Comparison of ENCODE assay signal across 8 mouse cellular contexts in genomic region chr6:99521038-99521640, GRCm38 (mm10). TPM values are rescaled to one million over a fixed set of nuclear protein-coding genes. Genes with fewer than 3 reads are reported as not detected.
DNase-seq lines count a peak whose midpoint lies in the region; ATAC-seq lines count a peak whose summit lies in the region.

No protein-coding gene starts in this region.

- no peaks in the 10 kb centered on the region for H3K9me3 ChIP-seq in embryonic facial prominence, embryonic 11.5 days (replicated peaks; ENCODE audit: control insufficient read depth, low read length)
- H3K9me3 ChIP-seq in heart, embryonic 11.5 days (replicated peaks; ENCODE audit: control insufficient read depth, low read length): no peaks in the 10 kb centered on the region
- H3K9me3 ChIP-seq in kidney, embryonic 16.5 days (ENCODE audit: low read length): no peaks in the 10 kb centered on the region
- no peaks in the 10 kb centered on the region for H3K9me3 ChIP-seq in liver, embryonic 16.5 days (replicated peaks; ENCODE audit: control insufficient read depth, low read length)
- no peaks in the 10 kb centered on the region for H3K9me3 ChIP-seq in neural tube, embryonic 14.5 days (ENCODE audit: control insufficient read depth, low read length)

- DNase-seq in 3T3-L1 (ENCODE audit: low read depth, low spot score): peak; percentile 68
- DNase-seq in adrenal gland, adult (ENCODE audit: inconsistent age in 2 of 2, low spot score in 1 of 2): peak; percentile 78 to 87
- DNase-seq in embryonic facial prominence, embryonic 11.5 days (ENCODE audit: low spot score): peak; percentile 76
- DNase-seq in thymus, postnatal 10 days (ENCODE audit: low spot score in 2 of 2): peak; percentile 28 to 45

- no peaks in the 10 kb centered on the region for H3K4me1 ChIP-seq in embryonic facial prominence, embryonic 11.5 days (ENCODE audit: control insufficient read depth, insufficient read depth, low read length)
- peaks cover 2% of the 10 kb centered on the region; the same call in 1 of the 2 replicates for H3K4me1 ChIP-seq in heart, embryonic 11.5 days (ENCODE audit: control insufficient read depth, insufficient read depth, low read length)
- peaks cover 8% of the 10 kb centered on the region; the same call in 1 of the 2 replicates for H3K4me1 ChIP-seq in kidney, embryonic 16.5 days (ENCODE audit: insufficient read depth, low read length)
- H3K4me1 ChIP-seq in liver, embryonic 16.5 days (ENCODE audit: control insufficient read depth, low read depth, low read length): no peaks in the 10 kb centered on the region; the same call in none of the 2 replicates
- peaks cover 3% of the 10 kb centered on the region for H3K4me1 ChIP-seq in neural tube, embryonic 14.5 days (ENCODE audit: control insufficient read depth, insufficient read depth, low read length)

- H3K9ac ChIP-seq in embryonic facial prominence, embryonic 11.5 days (replicated peaks; ENCODE audit: low read length): peak overlapping the region; percentile 94
- H3K9ac ChIP-seq in heart, embryonic 11.5 days (ENCODE audit: low read depth, low read length): peak overlapping the region; percentile 95
- H3K9ac ChIP-seq in kidney, embryonic 16.5 days (replicated peaks; ENCODE audit: low read length): peak overlapping the region; percentile 93
- peak overlapping the region; percentile 85 for H3K9ac ChIP-seq in liver, embryonic 16.5 days (ENCODE audit: low read depth, low read length)
- peak overlapping the region; percentile 96 for H3K9ac ChIP-seq in neural tube, embryonic 14.5 days (replicated peaks; ENCODE audit: low read depth, low read length)

- whole genome bisulfite sequencing in embryonic facial prominence, embryonic 11.5 days: under 1% methylated on average over 48 of the region's 54 CpGs
- under 1% methylated on average over 48 of the region's 54 CpGs for WGBS in heart, embryonic 11.5 days (ENCODE audit: insufficient replicate concordance)
- under 1% methylated on average over 52 of the region's 54 CpGs for WGBS in kidney, embryonic 16.5 days
- under 1% methylated on average over 53 of the region's 54 CpGs for WGBS in liver, embryonic 16.5 days (ENCODE audit: insufficient replicate concordance)
- WGBS in neural tube, embryonic 14.5 days: 1% methylated on average over 42 of the region's 54 CpGs

- peak overlapping the region; percentile 82 for H3K4me3 ChIP-seq in embryonic facial prominence, embryonic 11.5 days (ENCODE audit: low read depth, low read length)
- H3K4me3 ChIP-seq in heart, embryonic 11.5 days (ENCODE audit: low read depth, low read length): peak overlapping the region; percentile 90
- peak overlapping the region; percentile 55 for H3K4me3 ChIP-seq in kidney, embryonic 16.5 days (ENCODE audit: low read length)
- peak overlapping the region; percentile 72 for H3K4me3 ChIP-seq in liver, embryonic 16.5 days (ENCODE audit: low read depth, low read length)
- peak overlapping the region; percentile 72 for H3K4me3 ChIP-seq in neural tube, embryonic 14.5 days (ENCODE audit: low read depth, low read length)

- H3K4me2 ChIP-seq in embryonic facial prominence, embryonic 11.5 days (ENCODE audit: low read depth, low read length): peak overlapping the region; percentile 78
- peak overlapping the region; percentile 94 for H3K4me2 ChIP-seq in heart, embryonic 11.5 days
- H3K4me2 ChIP-seq in kidney, embryonic 16.5 days (replicated peaks; ENCODE audit: low read depth, low read length): peak overlapping the region; percentile 72
- peak overlapping the region; percentile 90 for H3K4me2 ChIP-seq in liver, embryonic 16.5 days (ENCODE audit: low read depth, low read length)
- peak overlapping the region; percentile 99 for H3K4me2 ChIP-seq in neural tube, embryonic 14.5 days (ENCODE audit: low read depth, low read length)

- H3K27me3 ChIP-seq in embryonic facial prominence, embryonic 11.5 days (ENCODE audit: control insufficient read depth, insufficient read depth, low read length): no peaks in the 10 kb centered on the region
- H3K27me3 ChIP-seq in heart, embryonic 11.5 days (ENCODE audit: control insufficient read depth, insufficient read depth, low read length): no peaks in the 10 kb centered on the region
- no peaks in the 10 kb centered on the region for H3K27me3 ChIP-seq in kidney, embryonic 16.5 days (ENCODE audit: insufficient read depth, low read length)
- H3K27me3 ChIP-seq in liver, embryonic 16.5 days (ENCODE audit: control insufficient read depth, insufficient read depth, low read depth, low read length): peaks cover 21% of the 10 kb centered on the region
- no peaks in the 10 kb centered on the region for H3K27me3 ChIP-seq in neural tube, embryonic 14.5 days (ENCODE audit: control insufficient read depth, insufficient read depth, low read length)

- H3K27ac ChIP-seq in embryonic facial prominence, embryonic 11.5 days (replicated peaks; ENCODE audit: low read depth, low read length): peak overlapping the region; percentile 99
- H3K27ac ChIP-seq in heart, embryonic 11.5 days (ENCODE audit: low read depth, low read length): peak overlapping the region; percentile 100
- H3K27ac ChIP-seq in kidney, embryonic 16.5 days (ENCODE audit: low read length): peak overlapping the region; percentile 100
- H3K27ac ChIP-seq in liver, embryonic 16.5 days (ENCODE audit: low read length): peak overlapping the region; percentile 95
- H3K27ac ChIP-seq in neural tube, embryonic 14.5 days (ENCODE audit: low read depth, low read length): peak overlapping the region; percentile 100

- no peaks in the 10 kb centered on the region for H3K36me3 ChIP-seq in embryonic facial prominence, embryonic 11.5 days (replicated peaks; ENCODE audit: control insufficient read depth, insufficient read depth, low read depth, low read length)
- H3K36me3 ChIP-seq in heart, embryonic 11.5 days (ENCODE audit: control insufficient read depth, insufficient read depth, low read length): no peaks in the 10 kb centered on the region
- no peaks in the 10 kb centered on the region for H3K36me3 ChIP-seq in kidney, embryonic 16.5 days (ENCODE audit: insufficient read depth, low read length)
- H3K36me3 ChIP-seq in liver, embryonic 16.5 days (ENCODE audit: control insufficient read depth, insufficient read depth): no peaks in the 10 kb centered on the region
- H3K36me3 ChIP-seq in neural tube, embryonic 14.5 days (ENCODE audit: control insufficient read depth, insufficient read depth, low read length): no peaks in the 10 kb centered on the region

- ATAC-seq in embryonic facial prominence, embryonic 11.5 days (replicated peaks; ENCODE audit: insufficient number of reproducible peaks, low FRiP score, low TSS enrichment, low read depth): peak; percentile 37
- ATAC-seq in heart, embryonic 11.5 days (replicated peaks; ENCODE audit: insufficient number of reproducible peaks, low FRiP score, low TSS enrichment): peak; percentile 68
- ATAC-seq in kidney, embryonic 16.5 days (ENCODE audit: low FRiP score, low TSS enrichment): peak; percentile 75
- peak; percentile 70 for ATAC-seq in liver, embryonic 16.5 days (ENCODE audit: low read depth)
- ATAC-seq in neural tube, embryonic 14.5 days (ENCODE audit: low read depth): peak; percentile 39; the same call in 1 of the 2 replicates

RNA-seq across cellular contexts. Expression of gene Foxp1, which starts 1.4 kb away (rescaled TPM):
- polyA plus RNA-seq in embryonic facial prominence, embryonic 11.5 days (2014; fragmentation: Nextera tagmentation; extraction: Ambion mirVana): 135 and 148 TPM in 2 replicates
- polyA plus RNA-seq in heart, embryonic 11.5 days (2014; fragmentation: Nextera tagmentation; extraction: Ambion mirVana): 97.9 and 110 TPM in 2 replicates
- 36.4 and 37.2 TPM in 2 replicates for polyA plus RNA-seq in kidney, embryonic 16.5 days (2015; fragmentation: Nextera tagmentation; extraction: Ambion mirVana)
- polyA plus RNA-seq in liver, embryonic 16.5 days (2015; fragmentation: Nextera tagmentation; extraction: Ambion mirVana): 12.3 and 13.6 TPM in 2 replicates
- 52.4 and 67.7 TPM in 2 replicates for polyA plus RNA-seq in neural tube, embryonic 14.5 days (2014; fragmentation: Nextera tagmentation; extraction: Ambion mirVana)

Comparison
In these comparisons a context has a peak if more than half of its experiments do, and no peak if none do; other contexts are left out.
1. Peak in every context shown above with its lines: DNase-seq, ATAC-seq, H3K4me3 ChIP-seq and H3K27ac ChIP-seq.